Mouse (Mus musculus): Measurements from ENCODE around the gene Actg2. TPM values are rescaled to one million over a fixed set of nuclear protein-coding genes. Genes with fewer than 3 reads are reported as not detected.
"Not testable (repeated sequence)": the region's sequence is repeated elsewhere in the genome, so short reads cannot be mapped to it uniquely, and the experiment has no call there.

The Actg2 gene
- polyA plus RNA-seq (2015; fragmentation: Nextera tagmentation; extraction: Ambion mirVana), result 3.8 and 9.8 TPM in 2 replicates

GRCm38 (mm10) chr6:83536028-83536794, at the start of gene Actg2:
Gene Actg2, minus strand, starts transcription at chr6:83536265.
- Histone ChIP-seq H3K27ac (ENCODE audit: low read length) (no peak within 1 kb of the TSS), H3K27me3 (ENCODE audit: control insufficient read depth, insufficient read depth, low read depth, low read length) (no peaks in the 10 kb centered on the region), H3K36me3 (ENCODE audit: control insufficient read depth, insufficient read depth) (no peaks in the 10 kb centered on the region), H3K9me3 (replicated peaks; ENCODE audit: control insufficient read depth, low read length) (no peaks in the 10 kb centered on the region), H3K4me1 (ENCODE audit: control insufficient read depth, low read depth, low read length) (no peaks in the 10 kb centered on the region), H3K4me3 (ENCODE audit: low read depth, low read length) (no peak within 1 kb of the TSS), H3K9ac (ENCODE audit: low read depth, low read length) (no peak within 1 kb of the TSS), H3K4me2 (ENCODE audit: low read depth, low read length) (no peak within 1 kb of the TSS)
- WGBS (ENCODE audit: insufficient replicate concordance), result 47% methylated on average over 12 of the region's 12 CpGs
- no peak for ATAC-seq (ENCODE audit: low read depth)

GRCm38 (mm10) chr6:83585328-83585727, 49.3 kb upstream of the Actg2 start:
- not testable (repeated sequence) for H3K9ac ChIP-seq (ENCODE audit: low read depth, low read length); H3K4me2 ChIP-seq (ENCODE audit: low read depth, low read length); H3K27ac ChIP-seq (ENCODE audit: low read length); H3K4me3 ChIP-seq (ENCODE audit: low read depth, low read length); H3K36me3 ChIP-seq (ENCODE audit: control insufficient read depth, insufficient read depth); H3K4me1 ChIP-seq (ENCODE audit: control insufficient read depth, low read depth, low read length); H3K27me3 ChIP-seq (ENCODE audit: control insufficient read depth, insufficient read depth, low read depth, low read length); ATAC-seq (ENCODE audit: low read depth); H3K9me3 ChIP-seq (replicated peaks; ENCODE audit: control insufficient read depth, low read length)
- 66% methylated on average over 9 of the region's 9 CpGs for WGBS (ENCODE audit: insufficient replicate concordance)

- Histone ChIP-seq H3K36me3 (ENCODE audit: control insufficient read depth, insufficient read depth) (no peaks in the 10 kb centered on the region), H3K27ac (ENCODE audit: low read length) (no peak overlapping the region), H3K4me1 (ENCODE audit: control insufficient read depth, low read depth, low read length) (no peaks in the 10 kb centered on the region), H3K9ac (ENCODE audit: low read depth, low read length) (no peak overlapping the region), H3K27me3 (ENCODE audit: control insufficient read depth, insufficient read depth, low read depth, low read length) (no peaks in the 10 kb centered on the region), H3K4me2 (ENCODE audit: low read depth, low read length) (no peak overlapping the region), H3K4me3 (ENCODE audit: low read depth, low read length) (no peak overlapping the region), H3K9me3 (replicated peaks; ENCODE audit: control insufficient read depth, low read length) (no peaks in the 10 kb centered on the region)
- no peak for ATAC-seq (ENCODE audit: low read depth)
- WGBS (ENCODE audit: insufficient replicate concordance), result 47% methylated on average over 2 of the region's 2 CpGs
Measured at GRCm38 (mm10) chr6:83583591-83583990, 47.5 kb upstream of the Actg2 start.

- ATAC-seq (ENCODE audit: low read depth), result no peak
- H3K9ac ChIP-seq (ENCODE audit: low read depth, low read length), result no peak overlapping the region
- no peak overlapping the region for H3K4me3 ChIP-seq (ENCODE audit: low read depth, low read length)
- no peaks in the 10 kb centered on the region for H3K9me3 ChIP-seq (replicated peaks; ENCODE audit: control insufficient read depth, low read length)
- WGBS (ENCODE audit: insufficient replicate concordance), result under 1% methylated on average over 6 of the region's 6 CpGs
- H3K4me2 ChIP-seq (ENCODE audit: low read depth, low read length), result no peak overlapping the region
- no peak overlapping the region for H3K27ac ChIP-seq (ENCODE audit: low read length)
- no peaks in the 10 kb centered on the region for H3K27me3 ChIP-seq (ENCODE audit: control insufficient read depth, insufficient read depth, low read depth, low read length)
- H3K36me3 ChIP-seq (ENCODE audit: control insufficient read depth, insufficient read depth), result no peaks in the 10 kb centered on the region
- H3K4me1 ChIP-seq (ENCODE audit: control insufficient read depth, low read depth, low read length), result no peaks in the 10 kb centered on the region
Measured at GRCm38 (mm10) chr6:83582938-83583270, 46.8 kb upstream of the Actg2 start.

- no peaks in the 10 kb centered on the region for H3K27me3 ChIP-seq (ENCODE audit: control insufficient read depth, insufficient read depth, low read depth, low read length)
- H3K27ac ChIP-seq (ENCODE audit: low read length), result no peak overlapping the region
- no peaks in the 10 kb centered on the region for H3K4me1 ChIP-seq (ENCODE audit: control insufficient read depth, low read depth, low read length)
- H3K4me3 ChIP-seq (ENCODE audit: low read depth, low read length), result no peak overlapping the region
- H3K36me3 ChIP-seq (ENCODE audit: control insufficient read depth, insufficient read depth), result no peaks in the 10 kb centered on the region
- 51% methylated on average over 20 of the region's 20 CpGs for WGBS (ENCODE audit: insufficient replicate concordance)
- H3K9me3 ChIP-seq (replicated peaks; ENCODE audit: control insufficient read depth, low read length), result no peaks in the 10 kb centered on the region
- no peak overlapping the region for H3K9ac ChIP-seq (ENCODE audit: low read depth, low read length)
- no peak for ATAC-seq (ENCODE audit: low read depth)
- H3K4me2 ChIP-seq (ENCODE audit: low read depth, low read length), result no peak overlapping the region
Measured at GRCm38 (mm10) chr6:83582135-83582937, 46.3 kb upstream of the Actg2 start.

- H3K27ac ChIP-seq (ENCODE audit: low read length), result no peak overlapping the region
- no peak overlapping the region for H3K9ac ChIP-seq (ENCODE audit: low read depth, low read length)
- no peak for ATAC-seq (ENCODE audit: low read depth)
Measured at GRCm38 (mm10) chr6:83577534-83577933, 41.5 kb upstream of the Actg2 start.

GRCm38 (mm10) chr6:83575609-83576008, 39.5 kb upstream of the Actg2 start:
- H3K4me1 ChIP-seq (ENCODE audit: control insufficient read depth, low read depth, low read length), result peaks cover 13% of the 10 kb centered on the region
- no peak overlapping the region for H3K9ac ChIP-seq (ENCODE audit: low read depth, low read length)
- no peaks in the 10 kb centered on the region for H3K36me3 ChIP-seq (ENCODE audit: control insufficient read depth, insufficient read depth)
- WGBS (ENCODE audit: insufficient replicate concordance), result 69% methylated on average over 4 of the region's 4 CpGs
- H3K27ac ChIP-seq (ENCODE audit: low read length), result no peak overlapping the region
- H3K4me3 ChIP-seq (ENCODE audit: low read depth, low read length), result no peak overlapping the region
- H3K27me3 ChIP-seq (ENCODE audit: control insufficient read depth, insufficient read depth, low read depth, low read length), result peaks cover 2% of the 10 kb centered on the region; the same call in 1 of the 2 replicates
- ATAC-seq (ENCODE audit: low read depth), result no peak
- H3K4me2 ChIP-seq (ENCODE audit: low read depth, low read length), result no peak overlapping the region
- H3K9me3 ChIP-seq (replicated peaks; ENCODE audit: control insufficient read depth, low read length), result no peaks in the 10 kb centered on the region

More at GRCm38 (mm10) chr6:83577534-83577933, 41.5 kb upstream of the Actg2 start:
- no peak overlapping the region for H3K4me2 ChIP-seq (ENCODE audit: low read depth, low read length)
- peaks cover 4% of the 10 kb centered on the region for H3K4me1 ChIP-seq (ENCODE audit: control insufficient read depth, low read depth, low read length)
- no peaks in the 10 kb centered on the region for H3K9me3 ChIP-seq (replicated peaks; ENCODE audit: control insufficient read depth, low read length)
- H3K27me3 ChIP-seq (ENCODE audit: control insufficient read depth, insufficient read depth, low read depth, low read length), result peaks cover 2% of the 10 kb centered on the region; the same call in 1 of the 2 replicates
- H3K36me3 ChIP-seq (ENCODE audit: control insufficient read depth, insufficient read depth), result no peaks in the 10 kb centered on the region
- H3K4me3 ChIP-seq (ENCODE audit: low read depth, low read length), result no peak overlapping the region

GRCm38 (mm10) chr6:83572671-83573070, 36.6 kb upstream of the Actg2 start, which contains the start of gene Stambp:
Gene Stambp, minus strand, starts transcription at chr6:83572729.
- peak; percentile 52 for ATAC-seq (ENCODE audit: low read depth)
- H3K27ac ChIP-seq (ENCODE audit: low read length), result peak within 1 kb of the TSS; percentile 57
- H3K36me3 ChIP-seq (ENCODE audit: control insufficient read depth, insufficient read depth), result no peaks in the 10 kb centered on the region
- no peaks in the 10 kb centered on the region for H3K9me3 ChIP-seq (replicated peaks; ENCODE audit: control insufficient read depth, low read length)
- H3K9ac ChIP-seq (ENCODE audit: low read depth, low read length), result peak within 1 kb of the TSS; percentile 85
- 0% methylated on average over 6 of the region's 11 CpGs for WGBS (ENCODE audit: insufficient replicate concordance)
- H3K4me2 ChIP-seq (ENCODE audit: low read depth, low read length), result peak within 1 kb of the TSS; percentile 87
- peaks cover 13% of the 10 kb centered on the region for H3K4me1 ChIP-seq (ENCODE audit: control insufficient read depth, low read depth, low read length)
- H3K4me3 ChIP-seq (ENCODE audit: low read depth, low read length), result peak within 1 kb of the TSS; percentile 92
- H3K27me3 ChIP-seq (ENCODE audit: control insufficient read depth, insufficient read depth, low read depth, low read length), result peaks cover 2% of the 10 kb centered on the region; the same call in 1 of the 2 replicates
